Mouse (Mus musculus): ENCODE measurements around the gene Mtus2.

GRCm38 (mm10) chr5:148191416-148191815 lies 234.3 kb downstream of the Mtus2 start:
- TF ChIP-seq POLR2AphosphoS2 (IDR thresholded peaks at IDR 0.05; ENCODE audit: insufficient read length, low read depth) (no peak), POLR2A (IDR thresholded peaks at IDR 0.05; ENCODE audit: insufficient read length, low read depth) (no peak), CEBPB (IDR thresholded peaks at IDR 0.05; ENCODE audit: insufficient read depth, poor library complexity, severe bottlenecking) (no peak), USF1 (IDR thresholded peaks at IDR 0.05; ENCODE audit: low read depth) (no peak), SRF (IDR thresholded peaks at IDR 0.05; ENCODE audit: control insufficient read depth, insufficient read length, low read depth) (no peak), MAX (IDR thresholded peaks at IDR 0.05; ENCODE audit: low read depth) (no peak), MYOG (IDR thresholded peaks at IDR 0.05; ENCODE audit: control insufficient read depth in 1 of 3, insufficient read depth in 1 of 3, insufficient read length in 2 of 3, low read depth in 2 of 3) (no peak), REST (IDR thresholded peaks at IDR 0.05; ENCODE audit: insufficient read depth, insufficient read length) (no peak), E2F4 (IDR thresholded peaks at IDR 0.05; ENCODE audit: insufficient read depth) (no peak)

All from myocyte (in vitro differentiated cells).